Mouse (Mus musculus) cerebellum, adult 2 months (tissue): ENCODE data around the gene Plxnb1.

Source experiments
- CTCF ChIP-seq: fragments of 200-500 bp; IDR thresholded peaks from 2 replicates; pipeline ENCODE4 v1.5.1; 2011; ENCODE audit warnings: low read depth, mild to moderate bottlenecking, control low read depth, low read length, moderate library complexity, borderline replicate concordance; ENCODE audit not compliant: insufficient read depth
- POLR2A ChIP-seq: fragments of 200-500 bp; IDR thresholded peaks from 2 replicates; pipeline ENCODE4 v1.6.1; 2011; ENCODE audit warnings: low read length, control low read depth, borderline replicate concordance; ENCODE audit not compliant: insufficient read depth

DNA sequence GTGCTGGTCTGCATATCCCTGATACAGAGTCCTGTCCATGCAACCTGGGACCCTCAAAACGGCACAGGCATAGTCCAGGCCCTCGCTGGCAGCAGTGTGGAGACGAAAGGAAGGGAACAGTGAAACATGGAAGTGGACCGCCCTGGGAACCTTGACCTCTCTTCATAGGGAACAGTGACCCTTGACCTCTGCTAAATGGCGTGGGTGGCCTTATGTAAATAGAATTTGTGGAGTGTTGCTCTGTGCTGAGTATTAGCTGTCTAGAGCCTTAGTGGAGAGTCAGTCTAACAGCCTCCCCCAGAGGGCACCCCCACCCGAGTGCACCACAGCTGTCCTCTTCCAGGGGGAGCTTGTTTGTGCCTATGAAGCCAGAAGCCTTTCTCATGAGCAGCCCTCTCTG, 2.4 kb upstream of the Plxnb1 start:
- TF ChIP-seq CTCF (no peak), POLR2A (no peak)
